Mouse (Mus musculus) stomach, postnatal 0 days (tissue): Measurements from ENCODE around the gene Gfi1.

Experiments
- CTCF ChIP-seq: IDR thresholded peaks from 2 replicates; pipeline ENCODE4 v1.5.1; 2016; ENCODE audit warnings: antibody characterized with exemption, low read depth, mild to moderate bottlenecking, moderate library complexity
- EP300 ChIP-seq: optimal IDR thresholded peaks from 2 replicates; pipeline ENCODE3; 2016; ENCODE audit warnings: antibody characterized with exemption

DNA sequence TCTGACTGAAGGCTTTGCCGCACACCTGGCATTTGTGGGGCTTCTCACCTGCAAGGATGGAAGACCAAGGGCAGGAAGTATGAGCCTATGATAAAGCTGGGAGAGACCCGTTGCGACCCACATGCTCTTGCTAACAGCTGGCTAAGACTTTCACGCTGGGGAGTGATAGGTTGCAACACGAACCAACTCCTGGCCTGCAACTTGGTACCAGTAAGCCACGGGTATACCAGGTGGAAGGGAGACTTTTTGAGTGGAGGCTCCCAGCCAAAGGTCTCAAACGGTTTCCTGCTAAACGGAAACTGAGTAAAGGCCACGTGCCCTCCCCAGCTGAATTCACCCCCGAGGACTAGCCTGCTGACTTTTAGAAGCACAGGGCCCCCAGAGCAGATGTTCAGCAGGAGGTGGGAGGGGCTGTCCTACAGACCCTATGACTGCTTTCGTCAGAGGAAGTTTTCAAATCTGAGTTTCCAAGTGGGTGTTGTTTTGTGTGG lies 7.9 kb downstream of the Gfi1 start:
- TF ChIP-seq CTCF (no peak), EP300 (no peak)
